Mouse (Mus musculus): ENCODE measurements around the gene Fndc8. TPM values are rescaled to one million over a fixed set of nuclear protein-coding genes. Genes with fewer than 3 reads are reported as not detected.
A peak's percentile ranks its signal among the peaks of the same experiment; 100 is the strongest.
"Not testable (repeated sequence)": the region's sequence is repeated elsewhere in the genome, so short reads cannot be mapped to it uniquely, and the experiment has no call there.

The Fndc8 gene
- polyA plus RNA-seq, 1 experiment from 2014 or later, result 0.68 TPM

DNA sequence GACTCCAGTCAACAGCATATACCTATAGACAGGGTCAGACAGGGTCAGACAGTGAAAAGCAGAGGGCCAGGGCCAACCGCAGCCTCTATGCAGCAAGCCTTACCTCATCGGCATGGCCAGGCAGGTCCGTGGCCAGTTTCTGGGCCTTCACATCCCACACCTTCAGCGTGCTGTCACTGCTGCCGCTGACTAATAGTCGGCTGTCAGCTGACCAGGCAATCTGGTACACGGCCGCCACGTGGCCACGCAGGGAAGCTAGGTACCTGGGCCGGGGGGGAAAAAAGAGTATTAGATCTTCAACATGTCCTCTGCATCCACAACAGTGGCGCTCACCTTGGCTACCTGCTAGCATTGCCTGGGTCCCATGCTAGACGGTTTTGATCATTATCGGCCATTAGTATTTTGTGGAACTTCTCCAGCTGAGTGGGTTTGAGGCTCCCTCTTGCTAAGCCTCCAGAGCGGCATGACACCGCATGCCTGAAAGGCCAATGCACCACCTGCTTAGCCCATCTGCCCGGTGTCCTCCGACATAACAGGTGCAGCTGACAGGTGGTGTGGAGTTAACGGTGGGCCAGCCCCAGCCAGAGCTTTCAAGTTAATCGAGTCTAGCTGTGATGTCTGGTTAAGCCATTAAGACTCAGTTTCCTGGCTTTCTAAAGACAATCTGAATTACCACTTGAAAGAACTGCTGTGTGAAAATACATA lies 9.8 kb downstream of the Fndc8 start:
- no peaks in the 10 kb centered on the region for H3K4me1 ChIP-seq
- H3K4me2 ChIP-seq (replicated peaks), result no peak overlapping the region
- no peak overlapping the region for H3K27ac ChIP-seq
- ATAC-seq (ENCODE audit: low FRiP score), result no peak
- 91% methylated on average over 20 of the region's 20 CpGs for WGBS
- H3K4me3 ChIP-seq, result no peak overlapping the region
- H3K9ac ChIP-seq, result no peak overlapping the region
- H3K36me3 ChIP-seq, result peaks cover 72% of the 10 kb centered on the region
- no peaks in the 10 kb centered on the region for H3K9me3 ChIP-seq (replicated peaks)
- H3K27me3 ChIP-seq, result no peaks in the 10 kb centered on the region

DNA sequence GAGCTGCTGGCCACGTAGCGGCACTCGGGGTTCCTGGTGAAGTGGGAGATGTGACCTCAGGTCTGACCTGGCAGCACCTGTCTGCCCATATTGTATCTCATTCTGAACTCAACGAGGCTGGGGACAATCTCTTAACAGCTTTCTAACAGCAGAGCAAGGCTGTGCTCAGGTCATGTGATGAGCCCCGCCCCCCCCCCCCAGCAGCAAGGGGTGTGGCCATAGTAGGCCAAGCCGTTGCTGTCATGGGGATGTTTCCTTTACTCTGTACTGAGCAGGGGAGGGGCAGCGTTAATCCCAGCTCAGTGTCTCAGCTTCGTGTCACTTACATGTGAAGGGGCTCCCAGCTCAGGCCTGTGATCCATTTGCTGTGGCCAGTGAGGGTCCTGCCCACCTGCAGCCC lies 13.0 kb downstream of the Fndc8 start:
- Histone ChIP-seq H3K27ac (no peak overlapping the region), H3K4me1 (peaks cover 7% of the 10 kb centered on the region), H3K36me3 (peaks cover 61% of the 10 kb centered on the region), H3K9ac (no peak overlapping the region), H3K4me3 (no peak overlapping the region), H3K27me3 (no peaks in the 10 kb centered on the region), H3K9me3 (replicated peaks) (no peaks in the 10 kb centered on the region), H3K4me2 (replicated peaks) (no peak overlapping the region)
- ATAC-seq (ENCODE audit: low FRiP score), result no peak
- WGBS, result 73% methylated on average over 8 of the region's 8 CpGs

DNA sequence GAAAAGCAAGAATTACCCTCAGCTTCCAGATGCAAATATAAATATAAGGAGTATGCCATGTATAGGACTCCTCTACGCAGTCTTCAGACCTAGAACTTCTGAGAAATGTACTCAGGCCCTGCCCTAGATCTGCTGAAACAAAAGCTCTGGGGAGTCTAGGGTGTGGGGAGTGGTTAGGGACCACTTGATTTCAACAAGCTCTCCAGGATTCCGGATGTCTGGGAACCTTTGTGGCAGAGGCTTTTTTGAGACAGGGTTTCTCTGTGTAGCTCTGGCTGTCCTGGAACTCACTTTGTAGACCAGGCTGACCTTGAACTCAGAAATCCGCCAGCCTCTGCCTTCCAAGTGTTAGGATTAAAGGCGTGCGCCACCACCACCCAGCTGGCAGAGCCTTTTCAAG lies 13.9 kb downstream of the Fndc8 start:
- Histone ChIP-seq H3K4me2 (replicated peaks) (no peak overlapping the region), H3K4me3 (no peak overlapping the region), H3K4me1 (peaks cover 7% of the 10 kb centered on the region), H3K36me3 (peaks cover 52% of the 10 kb centered on the region), H3K9me3 (replicated peaks) (no peaks in the 10 kb centered on the region), H3K27ac (no peak overlapping the region), H3K9ac (no peak overlapping the region), H3K27me3 (no peaks in the 10 kb centered on the region; the same call in 1 of the 2 replicates)
- no peak for ATAC-seq (ENCODE audit: low FRiP score)
- 88% methylated on average over 5 of the region's 5 CpGs for WGBS

DNA sequence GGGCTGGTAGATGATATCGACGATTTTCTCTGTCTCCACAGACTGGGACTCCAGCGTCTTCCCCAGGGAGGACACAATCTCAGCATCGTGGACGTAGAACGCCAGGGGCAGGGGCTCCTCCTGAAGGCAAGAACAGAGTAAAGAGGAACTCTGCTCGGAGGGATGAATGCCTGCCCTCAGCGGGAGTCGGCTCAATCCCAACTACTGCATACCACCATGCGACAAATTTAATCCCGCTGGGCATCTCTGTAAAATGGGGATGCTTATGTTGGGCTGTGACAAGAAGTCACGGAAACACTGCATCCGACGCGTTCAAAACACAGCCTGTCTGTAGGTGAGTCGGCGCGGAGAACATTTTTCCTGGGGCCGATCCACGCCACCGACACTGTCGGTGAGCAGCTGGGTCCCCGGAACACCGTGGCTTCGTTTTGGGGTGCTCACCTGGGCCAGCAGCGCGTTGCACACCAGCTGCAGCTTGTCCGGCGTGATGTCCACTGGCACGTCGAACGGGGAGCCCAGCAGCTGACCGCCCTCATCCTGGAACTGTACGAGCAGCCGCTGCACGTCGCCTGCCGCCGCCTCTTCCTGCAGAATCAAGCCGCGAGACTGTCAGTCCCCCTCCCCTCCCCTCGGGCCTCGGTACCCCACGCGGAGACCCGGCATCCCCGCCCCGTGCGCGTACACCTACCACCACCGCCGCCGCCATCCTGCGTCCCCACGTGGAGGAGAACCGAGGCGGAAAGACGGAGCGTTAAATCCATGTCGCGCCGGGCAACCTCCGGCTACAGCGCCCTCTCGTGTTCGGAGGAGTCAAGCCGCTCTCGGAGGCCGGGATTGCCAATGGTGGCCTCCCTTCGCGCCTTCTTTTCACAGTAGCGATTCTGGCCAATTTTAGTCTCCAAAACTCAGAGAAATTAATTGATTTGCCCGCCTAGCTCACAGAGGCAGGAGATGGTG lies 16.0 kb downstream of the Fndc8 start, which contains the start of gene Nle1:
Gene Nle1, minus strand, starts transcription at position 761 of the 957 bp plus-strand sequence.
- peak; percentile 76 for ATAC-seq (ENCODE audit: low FRiP score)
- H3K4me3 ChIP-seq, result peak within 1 kb of the TSS; percentile 82
- no peaks in the 10 kb centered on the region for H3K9me3 ChIP-seq (replicated peaks)
- H3K27me3 ChIP-seq, result peaks cover 9% of the 10 kb centered on the region
- peaks cover 7% of the 10 kb centered on the region for H3K4me1 ChIP-seq
- H3K36me3 ChIP-seq, result peaks cover 31% of the 10 kb centered on the region
- H3K9ac ChIP-seq, result peak within 1 kb of the TSS; percentile 85
- 1% methylated on average over 71 of the region's 73 CpGs for WGBS
- peak within 1 kb of the TSS; percentile 77 for H3K4me2 ChIP-seq (replicated peaks)
- no peak within 1 kb of the TSS for H3K27ac ChIP-seq

DNA sequence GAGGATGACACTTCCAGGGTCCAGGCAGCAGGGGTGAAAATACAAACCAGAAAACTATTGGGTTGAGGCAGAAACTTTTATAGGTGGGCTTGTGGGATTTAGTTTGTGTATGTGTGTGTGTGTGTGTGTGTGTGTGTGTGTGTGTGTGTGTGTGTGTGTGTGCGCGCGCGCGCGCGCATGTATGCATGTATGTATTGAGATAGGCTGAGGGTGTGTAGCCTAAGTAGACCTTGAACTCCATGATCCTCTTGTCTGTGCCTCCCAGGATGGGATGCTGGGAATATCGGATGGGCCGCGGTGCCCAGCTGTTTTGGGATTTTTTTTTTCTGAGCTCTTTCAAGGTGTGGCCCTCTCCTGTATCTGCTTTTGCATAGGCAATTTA lies 16.7 kb downstream of the Fndc8 start:
- 83% methylated on average over 3 of the region's 10 CpGs for WGBS
- Histone ChIP-seq H3K27me3 (peaks cover 14% of the 10 kb centered on the region), H3K9ac (peak overlapping the region; percentile 85; the same call in 1 of the 2 replicates), H3K4me1 (peaks cover 7% of the 10 kb centered on the region), H3K4me3 (peak overlapping the region; percentile 82; the same call in 1 of the 2 replicates), H3K27ac (no peak overlapping the region), H3K4me2 (replicated peaks) (peak overlapping the region; percentile 77), H3K9me3 (replicated peaks) (no peaks in the 10 kb centered on the region), H3K36me3 (peaks cover 24% of the 10 kb centered on the region)
- ATAC-seq (ENCODE audit: low FRiP score), result no peak

DNA sequence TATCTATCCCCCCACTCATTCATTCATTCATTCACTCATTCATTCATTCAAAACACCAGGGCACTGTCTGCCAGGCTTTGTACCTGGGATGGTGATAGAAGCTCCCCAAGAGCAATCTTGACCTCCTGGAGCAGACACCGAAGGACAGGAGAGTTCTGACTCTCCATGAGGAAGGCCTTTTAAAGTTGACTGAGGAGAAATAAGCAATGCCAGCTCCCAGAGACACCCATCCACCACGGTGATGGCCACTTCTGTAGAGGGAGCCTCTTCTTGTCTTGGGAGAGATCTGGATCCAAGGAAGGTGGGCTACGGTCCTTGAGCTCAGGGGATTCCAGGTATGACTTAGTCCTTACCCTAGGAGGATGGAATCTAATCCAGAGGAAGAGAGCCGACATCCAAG lies 18.3 kb downstream of the Fndc8 start, which contains the start of gene Unc45b:
Gene Unc45b, plus strand, starts transcription at position 301 of the 400 bp plus-strand sequence.
- no peak for ATAC-seq (ENCODE audit: low FRiP score)
- H3K4me1 ChIP-seq, result peaks cover 7% of the 10 kb centered on the region
- H3K4me2 ChIP-seq (replicated peaks), result no peak within 1 kb of the TSS
- no peaks in the 10 kb centered on the region for H3K9me3 ChIP-seq (replicated peaks)
- no peak within 1 kb of the TSS for H3K9ac ChIP-seq
- H3K4me3 ChIP-seq, result no peak within 1 kb of the TSS
- WGBS, result 82% methylated on average over 4 of the region's 4 CpGs
- H3K36me3 ChIP-seq, result peaks cover 8% of the 10 kb centered on the region
- no peak within 1 kb of the TSS for H3K27ac ChIP-seq
- peaks cover 21% of the 10 kb centered on the region for H3K27me3 ChIP-seq

DNA sequence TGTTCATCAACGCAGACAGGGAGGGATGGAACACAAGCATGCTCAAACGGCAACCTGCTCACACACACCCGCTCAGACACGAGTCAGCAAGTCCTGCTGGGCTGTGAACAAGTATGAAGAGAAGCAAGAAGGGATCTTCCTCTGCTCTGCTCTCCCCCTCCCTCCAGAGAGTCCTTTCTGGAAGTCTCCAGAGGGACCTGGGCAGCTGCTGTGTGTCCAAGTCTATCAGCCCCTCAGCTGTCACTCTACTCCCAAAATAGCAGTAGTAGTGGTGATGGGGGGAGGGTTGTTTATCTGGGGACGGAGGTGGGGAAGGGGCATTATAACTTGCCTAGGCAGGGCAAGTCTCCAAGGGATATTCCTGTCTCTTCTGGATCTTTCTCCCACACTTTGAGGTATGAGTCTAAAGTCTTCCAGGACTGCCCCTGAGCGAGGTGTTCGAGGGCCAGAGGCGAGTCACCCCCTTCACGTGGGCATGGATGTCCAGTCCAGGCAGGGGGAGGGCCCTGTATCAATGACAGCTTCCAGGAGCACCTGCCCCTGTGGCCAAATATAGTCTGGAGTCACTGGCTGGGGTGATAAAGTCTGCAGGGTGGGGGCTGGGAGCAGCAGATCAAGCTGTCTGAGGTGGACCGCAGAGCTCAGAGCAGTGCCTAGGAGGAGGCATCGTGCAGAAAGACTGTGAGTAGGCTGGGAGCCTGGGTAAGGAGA lies 18.9 kb downstream of the Fndc8 start:
- Histone ChIP-seq H3K36me3 (peaks cover 3% of the 10 kb centered on the region; the same call in 1 of the 2 replicates), H3K4me1 (peaks cover 7% of the 10 kb centered on the region), H3K27ac (no peak overlapping the region), H3K4me2 (replicated peaks) (no peak overlapping the region), H3K9ac (no peak overlapping the region), H3K9me3 (replicated peaks) (no peaks in the 10 kb centered on the region), H3K27me3 (peaks cover 21% of the 10 kb centered on the region), H3K4me3 (no peak overlapping the region)
- no peak for ATAC-seq (ENCODE audit: low FRiP score)
- 83% methylated on average over 11 of the region's 11 CpGs for WGBS

DNA sequence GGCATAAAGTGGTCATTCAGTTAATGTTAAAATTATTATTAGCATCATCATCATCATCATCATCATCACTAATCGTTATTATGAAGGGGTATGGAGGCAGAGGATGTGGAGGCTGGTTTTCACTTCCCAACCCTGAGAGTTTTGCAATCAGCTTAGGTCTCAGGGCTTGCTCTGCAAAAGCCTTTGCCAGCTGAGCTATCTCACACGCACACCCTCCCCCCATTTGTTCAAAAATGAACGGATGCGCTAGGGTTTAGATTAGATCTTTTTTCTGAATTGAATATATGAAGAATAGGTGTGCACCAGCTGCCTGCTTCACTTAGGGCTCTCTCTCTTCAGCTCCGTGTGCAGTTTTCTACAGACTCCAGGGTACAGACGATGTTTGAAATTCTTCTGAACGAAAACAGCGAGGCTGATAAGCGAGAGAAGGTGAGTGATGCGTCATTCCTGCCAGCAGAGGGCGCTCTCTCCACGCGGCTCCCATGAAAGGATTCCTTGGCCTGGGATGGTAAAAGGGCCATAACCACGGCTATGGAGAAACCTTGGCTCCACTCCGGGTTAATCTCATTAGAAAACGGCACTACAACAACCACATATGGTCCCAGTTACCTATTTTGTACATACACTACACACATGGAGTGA lies 22.9 kb downstream of the Fndc8 start:
- Histone ChIP-seq H3K9me3 (replicated peaks) (no peaks in the 10 kb centered on the region), H3K27me3 (peaks cover 27% of the 10 kb centered on the region), H3K27ac (no peak overlapping the region), H3K4me2 (replicated peaks) (peak overlapping the region; percentile 49), H3K4me1 (no peaks in the 10 kb centered on the region), H3K9ac (no peak overlapping the region), H3K36me3 (no peaks in the 10 kb centered on the region), H3K4me3 (no peak overlapping the region)
- 9% methylated on average over 16 of the region's 16 CpGs for WGBS
- 0 out of 2 replicates have a peak, but pooled peaks have one; percentile 54 for ATAC-seq (ENCODE audit: low FRiP score)

DNA sequence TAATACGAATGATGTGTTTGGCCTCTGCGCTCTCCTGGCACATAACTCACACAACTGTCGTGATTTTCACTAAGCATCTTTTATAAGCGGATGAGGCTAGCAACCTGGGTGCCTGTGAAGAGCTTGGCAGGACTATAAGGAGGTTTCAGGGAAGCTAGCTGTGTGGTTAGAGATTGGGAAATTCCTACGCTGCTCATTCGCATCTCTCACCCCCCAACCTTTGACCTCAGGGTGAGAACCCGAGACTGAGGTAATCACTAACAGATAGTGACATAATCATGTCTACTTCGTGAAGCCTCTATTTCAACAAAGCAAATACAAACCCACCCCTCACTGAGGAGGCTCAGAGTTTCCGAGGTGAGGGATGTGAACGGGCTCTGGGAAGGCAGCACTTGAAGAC lies 28.8 kb downstream of the Fndc8 start:
- Histone ChIP-seq H3K27ac (no peak overlapping the region), H3K27me3 (peaks cover 21% of the 10 kb centered on the region), H3K4me2 (replicated peaks) (no peak overlapping the region), H3K4me3 (no peak overlapping the region), H3K4me1 (no peaks in the 10 kb centered on the region), H3K36me3 (no peaks in the 10 kb centered on the region), H3K9me3 (replicated peaks) (no peaks in the 10 kb centered on the region), H3K9ac (no peak overlapping the region)
- ATAC-seq (ENCODE audit: low FRiP score), result no peak
- WGBS, result 68% methylated on average over 10 of the region's 10 CpGs

DNA sequence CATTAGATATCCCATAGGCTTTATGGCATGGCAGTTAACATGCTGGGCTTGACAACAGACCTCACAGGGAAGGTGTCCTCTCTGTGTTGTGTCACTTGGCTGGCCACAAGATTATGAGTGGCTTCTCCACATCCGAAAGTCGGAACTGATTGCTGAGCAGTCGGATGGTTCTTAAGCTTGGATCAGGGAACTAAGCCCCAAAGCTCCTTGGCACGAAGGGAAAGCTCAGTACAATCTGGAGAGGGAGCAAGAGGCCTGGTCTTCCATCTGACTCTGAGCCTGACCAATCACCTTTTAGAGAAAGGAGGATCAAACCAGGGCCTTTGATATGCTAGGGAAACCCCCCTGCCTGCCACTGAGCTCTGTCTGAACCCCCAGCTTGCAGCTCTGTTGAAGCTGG lies 29.8 kb downstream of the Fndc8 start:
- Histone ChIP-seq H3K4me3 (no peak overlapping the region), H3K9ac (no peak overlapping the region), H3K4me2 (replicated peaks) (no peak overlapping the region), H3K36me3 (no peaks in the 10 kb centered on the region), H3K4me1 (no peaks in the 10 kb centered on the region), H3K27me3 (peaks cover 30% of the 10 kb centered on the region), H3K9me3 (replicated peaks) (no peaks in the 10 kb centered on the region), H3K27ac (no peak overlapping the region)
- no peak for ATAC-seq (ENCODE audit: low FRiP score)
- 77% methylated on average over 4 of the region's 4 CpGs for WGBS

DNA sequence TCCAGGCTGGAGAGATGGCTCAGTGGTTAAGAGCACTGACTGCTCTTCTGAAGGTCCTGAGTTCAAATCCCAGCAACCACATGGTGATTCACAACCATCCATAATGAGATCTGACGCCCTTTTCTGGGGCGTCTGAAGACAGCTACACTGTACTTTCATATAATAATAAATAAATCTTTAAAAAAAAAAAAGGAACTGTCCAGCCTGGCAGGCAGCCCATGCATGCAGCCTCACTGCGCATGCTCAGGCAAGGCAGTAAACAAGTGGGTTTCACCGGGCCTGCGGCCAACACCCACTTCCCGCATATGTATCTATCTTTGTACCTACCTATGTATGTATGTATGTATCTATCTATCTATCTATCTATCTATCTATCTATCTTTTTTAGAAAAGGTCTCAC lies 32.0 kb downstream of the Fndc8 start:
- H3K4me1 ChIP-seq; H3K4me2 ChIP-seq (replicated peaks); H3K9me3 ChIP-seq (replicated peaks); H3K4me3 ChIP-seq; H3K9ac ChIP-seq; ATAC-seq (ENCODE audit: low FRiP score); H3K36me3 ChIP-seq; H3K27ac ChIP-seq: not testable (repeated sequence)
- peaks cover 46% of the 10 kb centered on the region for H3K27me3 ChIP-seq
- WGBS, result 91% methylated on average over 6 of the region's 6 CpGs
